Mouse (Mus musculus): ENCODE data around the gene Rac3. TPM values are rescaled to one million over a fixed set of nuclear protein-coding genes. Genes with fewer than 3 reads are reported as not detected.
"Not testable (repeated sequence)": the region's sequence is repeated elsewhere in the genome, so short reads cannot be mapped to it uniquely, and the experiment has no call there.

Rac3 gene
- total RNA-seq (2017) = 0.98 TPM in 1 of 2 replicates, not detected in the other

GRCm38 (mm10) chr11:120721124-120722066 is at the start of gene Rac3:
TSS of gene Rac3 (plus strand) at chr11:120721470.
- no peak for ATAC-seq (ENCODE audit: extremely low read depth, insufficient number of reproducible peaks, low FRiP score, poor library complexity, severe bottlenecking)

GRCm38 (mm10) chr11:120672687-120673593 is 48.3 kb upstream of the Rac3 start, which contains the start of gene Aspscr1:
TSS of gene Aspscr1 (plus strand) at chr11:120672973.
- peak; percentile 85 for ATAC-seq (ENCODE audit: extremely low read depth, insufficient number of reproducible peaks, low FRiP score, poor library complexity, severe bottlenecking)

GRCm38 (mm10) chr11:120673594-120674122 is 47.6 kb upstream of the Rac3 start:
- no peak for ATAC-seq (ENCODE audit: extremely low read depth, insufficient number of reproducible peaks, low FRiP score, poor library complexity, severe bottlenecking)

GRCm38 (mm10) chr11:120675875-120676274 is 45.4 kb upstream of the Rac3 start:
- not testable (repeated sequence) for ATAC-seq (ENCODE audit: extremely low read depth, insufficient number of reproducible peaks, low FRiP score, poor library complexity, severe bottlenecking)

GRCm38 (mm10) chr11:120676951-120677350 is 44.3 kb upstream of the Rac3 start:
- no peak for ATAC-seq (ENCODE audit: extremely low read depth, insufficient number of reproducible peaks, low FRiP score, poor library complexity, severe bottlenecking)

- peak; percentile 45 for ATAC-seq (ENCODE audit: extremely low read depth, insufficient number of reproducible peaks, low FRiP score, poor library complexity, severe bottlenecking)
These were observed 41.4 kb upstream of the Rac3 start for GRCm38 (mm10) chr11:120679909-120680308.

- no peak for ATAC-seq (ENCODE audit: extremely low read depth, insufficient number of reproducible peaks, low FRiP score, poor library complexity, severe bottlenecking)
These were observed 38.6 kb upstream of the Rac3 start for GRCm38 (mm10) chr11:120682683-120683082.

- ATAC-seq (ENCODE audit: extremely low read depth, insufficient number of reproducible peaks, low FRiP score, poor library complexity, severe bottlenecking) = no peak
These were observed 37.7 kb upstream of the Rac3 start for GRCm38 (mm10) chr11:120683536-120683935.

- ATAC-seq (ENCODE audit: extremely low read depth, insufficient number of reproducible peaks, low FRiP score, poor library complexity, severe bottlenecking) = no peak
These were observed 37.2 kb upstream of the Rac3 start for GRCm38 (mm10) chr11:120684086-120684485.

GRCm38 (mm10) chr11:120684660-120685059 is 36.6 kb upstream of the Rac3 start:
- ATAC-seq (ENCODE audit: extremely low read depth, insufficient number of reproducible peaks, low FRiP score, poor library complexity, severe bottlenecking) = no peak

GRCm38 (mm10) chr11:120686650-120687272 is 34.5 kb upstream of the Rac3 start:
- ATAC-seq (ENCODE audit: extremely low read depth, insufficient number of reproducible peaks, low FRiP score, poor library complexity, severe bottlenecking) = no peak

- ATAC-seq (ENCODE audit: extremely low read depth, insufficient number of reproducible peaks, low FRiP score, poor library complexity, severe bottlenecking) = no peak
These were observed 31.9 kb upstream of the Rac3 start for GRCm38 (mm10) chr11:120689365-120689764.

GRCm38 (mm10) chr11:120692471-120693011 is 28.7 kb upstream of the Rac3 start:
- ATAC-seq (ENCODE audit: extremely low read depth, insufficient number of reproducible peaks, low FRiP score, poor library complexity, severe bottlenecking) = no peak

GRCm38 (mm10) chr11:120693461-120693860 is 27.8 kb upstream of the Rac3 start:
- ATAC-seq (ENCODE audit: extremely low read depth, insufficient number of reproducible peaks, low FRiP score, poor library complexity, severe bottlenecking) = no peak

GRCm38 (mm10) chr11:120695184-120695583 is 26.1 kb upstream of the Rac3 start:
- ATAC-seq (ENCODE audit: extremely low read depth, insufficient number of reproducible peaks, low FRiP score, poor library complexity, severe bottlenecking) = no peak

GRCm38 (mm10) chr11:120695641-120696040 is 25.6 kb upstream of the Rac3 start:
- ATAC-seq (ENCODE audit: extremely low read depth, insufficient number of reproducible peaks, low FRiP score, poor library complexity, severe bottlenecking) = no peak

GRCm38 (mm10) chr11:120696568-120696967 is 24.7 kb upstream of the Rac3 start:
- no peak for ATAC-seq (ENCODE audit: extremely low read depth, insufficient number of reproducible peaks, low FRiP score, poor library complexity, severe bottlenecking)

- no peak for ATAC-seq (ENCODE audit: extremely low read depth, insufficient number of reproducible peaks, low FRiP score, poor library complexity, severe bottlenecking)
These were observed 23.5 kb upstream of the Rac3 start for GRCm38 (mm10) chr11:120697741-120698140.

Data from neutrophil, adult 5-6 weeks (primary cell).